Mouse (Mus musculus): ENCODE data around the gene Maco1. TPM values are rescaled to one million over a fixed set of nuclear protein-coding genes. Genes with fewer than 3 reads are reported as not detected.
"Not testable (repeated sequence)": the region's sequence is repeated elsewhere in the genome, so short reads cannot be mapped to it uniquely, and the experiment has no call there.

Gene Maco1
- polyA plus RNA-seq, 1 experiment from 2014 or later = 46.1 TPM

GRCm38 (mm10) chr4:134840231-134840630 lies 12.9 kb downstream of the Maco1 start:
- 86% methylated on average over 1 of the region's 1 CpGs for WGBS

GRCm38 (mm10) chr4:134838706-134839105 lies 14.4 kb downstream of the Maco1 start:
- H3K4me1 ChIP-seq (ENCODE audit: control insufficient read depth, insufficient read depth, low read length); H3K27me3 ChIP-seq (ENCODE audit: control insufficient read depth, insufficient read depth, low read length); H3K36me3 ChIP-seq (ENCODE audit: control insufficient read depth, insufficient read depth, low read length); H3K9ac ChIP-seq (replicated peaks; ENCODE audit: low read depth, low read length); H3K27ac ChIP-seq (ENCODE audit: low read length); H3K4me3 ChIP-seq (ENCODE audit: low read depth, low read length); ATAC-seq (ENCODE audit: insufficient number of reproducible peaks, insufficient read depth, low FRiP score, low read depth); H3K4me2 ChIP-seq (replicated peaks; ENCODE audit: low read depth, low read length); H3K9me3 ChIP-seq (ENCODE audit: control insufficient read depth, low read depth, low read length): not testable (repeated sequence)
- 80% methylated on average over 3 of the region's 3 CpGs for WGBS

More at GRCm38 (mm10) chr4:134840231-134840630, 12.9 kb downstream of the Maco1 start:
- Histone ChIP-seq H3K36me3 (ENCODE audit: control insufficient read depth, insufficient read depth, low read length) (0 out of 2 replicates have a peak, but pooled peaks cover 4% of the 10 kb centered on the region), H3K27ac (ENCODE audit: low read length) (no peak overlapping the region), H3K9ac (replicated peaks; ENCODE audit: low read depth, low read length) (no peak overlapping the region), H3K4me3 (ENCODE audit: low read depth, low read length) (no peak overlapping the region), H3K4me1 (ENCODE audit: control insufficient read depth, insufficient read depth, low read length) (no peaks in the 10 kb centered on the region), H3K27me3 (ENCODE audit: control insufficient read depth, insufficient read depth, low read length) (no peaks in the 10 kb centered on the region), H3K4me2 (replicated peaks; ENCODE audit: low read depth, low read length) (no peak overlapping the region), H3K9me3 (ENCODE audit: control insufficient read depth, low read depth, low read length) (no peaks in the 10 kb centered on the region)
- no peak for ATAC-seq (ENCODE audit: insufficient number of reproducible peaks, insufficient read depth, low FRiP score, low read depth)

GRCm38 (mm10) chr4:134838221-134838620 lies 14.9 kb downstream of the Maco1 start:
- H3K9me3 ChIP-seq (ENCODE audit: control insufficient read depth, low read depth, low read length) = no peaks in the 10 kb centered on the region
- 42% methylated on average over 1 of the region's 1 CpGs for WGBS

GRCm38 (mm10) chr4:134835486-134835885 lies 17.7 kb downstream of the Maco1 start:
- Histone ChIP-seq H3K4me1 (ENCODE audit: control insufficient read depth, insufficient read depth, low read length) (no peaks in the 10 kb centered on the region), H3K9me3 (ENCODE audit: control insufficient read depth, low read depth, low read length) (no peaks in the 10 kb centered on the region), H3K9ac (replicated peaks; ENCODE audit: low read depth, low read length) (no peak overlapping the region), H3K36me3 (ENCODE audit: control insufficient read depth, insufficient read depth, low read length) (peaks cover 14% of the 10 kb centered on the region), H3K27me3 (ENCODE audit: control insufficient read depth, insufficient read depth, low read length) (no peaks in the 10 kb centered on the region), H3K27ac (ENCODE audit: low read length) (no peak overlapping the region), H3K4me3 (ENCODE audit: low read depth, low read length) (no peak overlapping the region), H3K4me2 (replicated peaks; ENCODE audit: low read depth, low read length) (no peak overlapping the region)
- ATAC-seq (ENCODE audit: insufficient number of reproducible peaks, insufficient read depth, low FRiP score, low read depth) = no peak
- 82% methylated on average over 4 of the region's 4 CpGs for WGBS

More at GRCm38 (mm10) chr4:134838221-134838620, 14.9 kb downstream of the Maco1 start:
- H3K4me1 ChIP-seq (ENCODE audit: control insufficient read depth, insufficient read depth, low read length) = no peaks in the 10 kb centered on the region
- H3K9ac ChIP-seq (replicated peaks; ENCODE audit: low read depth, low read length) = no peak overlapping the region
- H3K4me2 ChIP-seq (replicated peaks; ENCODE audit: low read depth, low read length) = no peak overlapping the region
- 0 out of 2 replicates have a peak, but pooled peaks cover 4% of the 10 kb centered on the region for H3K36me3 ChIP-seq (ENCODE audit: control insufficient read depth, insufficient read depth, low read length)
- H3K27ac ChIP-seq (ENCODE audit: low read length) = no peak overlapping the region
- no peaks in the 10 kb centered on the region for H3K27me3 ChIP-seq (ENCODE audit: control insufficient read depth, insufficient read depth, low read length)
- no peak for ATAC-seq (ENCODE audit: insufficient number of reproducible peaks, insufficient read depth, low FRiP score, low read depth)
- no peak overlapping the region for H3K4me3 ChIP-seq (ENCODE audit: low read depth, low read length)

- no peak overlapping the region for H3K9ac ChIP-seq (replicated peaks; ENCODE audit: low read depth, low read length)
- ATAC-seq (ENCODE audit: insufficient number of reproducible peaks, insufficient read depth, low FRiP score, low read depth) = no peak
These were observed 21.2 kb downstream of the Maco1 start for GRCm38 (mm10) chr4:134831934-134832333.

GRCm38 (mm10) chr4:134827806-134828205 lies 25.3 kb downstream of the Maco1 start:
- Histone ChIP-seq H3K36me3 (ENCODE audit: control insufficient read depth, insufficient read depth, low read length) (peaks cover 33% of the 10 kb centered on the region), H3K9me3 (ENCODE audit: control insufficient read depth, low read depth, low read length) (no peaks in the 10 kb centered on the region), H3K4me1 (ENCODE audit: control insufficient read depth, insufficient read depth, low read length) (no peaks in the 10 kb centered on the region), H3K4me2 (replicated peaks; ENCODE audit: low read depth, low read length) (no peak overlapping the region), H3K27me3 (ENCODE audit: control insufficient read depth, insufficient read depth, low read length) (no peaks in the 10 kb centered on the region), H3K9ac (replicated peaks; ENCODE audit: low read depth, low read length) (no peak overlapping the region), H3K27ac (ENCODE audit: low read length) (no peak overlapping the region), H3K4me3 (ENCODE audit: low read depth, low read length) (no peak overlapping the region)
- 80% methylated on average over 11 of the region's 11 CpGs for WGBS
- ATAC-seq (ENCODE audit: insufficient number of reproducible peaks, insufficient read depth, low FRiP score, low read depth) = no peak

More at GRCm38 (mm10) chr4:134831934-134832333, 21.2 kb downstream of the Maco1 start:
- no peak overlapping the region for H3K4me3 ChIP-seq (ENCODE audit: low read depth, low read length)
- H3K27me3 ChIP-seq (ENCODE audit: control insufficient read depth, insufficient read depth, low read length) = no peaks in the 10 kb centered on the region
- peaks cover 32% of the 10 kb centered on the region for H3K36me3 ChIP-seq (ENCODE audit: control insufficient read depth, insufficient read depth, low read length)
- H3K9me3 ChIP-seq (ENCODE audit: control insufficient read depth, low read depth, low read length) = no peaks in the 10 kb centered on the region
- H3K4me1 ChIP-seq (ENCODE audit: control insufficient read depth, insufficient read depth, low read length) = no peaks in the 10 kb centered on the region
- no peak overlapping the region for H3K27ac ChIP-seq (ENCODE audit: low read length)
- no peak overlapping the region for H3K4me2 ChIP-seq (replicated peaks; ENCODE audit: low read depth, low read length)
- 85% methylated on average over 3 of the region's 3 CpGs for WGBS

GRCm38 (mm10) chr4:134826348-134826747 lies 26.8 kb downstream of the Maco1 start:
- ATAC-seq (ENCODE audit: insufficient number of reproducible peaks, insufficient read depth, low FRiP score, low read depth) = no peak

GRCm38 (mm10) chr4:134825864-134826263 lies 27.3 kb downstream of the Maco1 start:
- not testable (repeated sequence) for H3K4me3 ChIP-seq (ENCODE audit: low read depth, low read length); H3K4me1 ChIP-seq (ENCODE audit: control insufficient read depth, insufficient read depth, low read length); H3K27me3 ChIP-seq (ENCODE audit: control insufficient read depth, insufficient read depth, low read length); ATAC-seq (ENCODE audit: insufficient number of reproducible peaks, insufficient read depth, low FRiP score, low read depth); H3K4me2 ChIP-seq (replicated peaks; ENCODE audit: low read depth, low read length); H3K27ac ChIP-seq (ENCODE audit: low read length); H3K9ac ChIP-seq (replicated peaks; ENCODE audit: low read depth, low read length); H3K9me3 ChIP-seq (ENCODE audit: control insufficient read depth, low read depth, low read length)
- WGBS = 94% methylated on average over 9 of the region's 11 CpGs
- peaks cover 28% of the 10 kb centered on the region for H3K36me3 ChIP-seq (ENCODE audit: control insufficient read depth, insufficient read depth, low read length)

More at GRCm38 (mm10) chr4:134826348-134826747, 26.8 kb downstream of the Maco1 start:
- Histone ChIP-seq H3K4me3 (ENCODE audit: low read depth, low read length) (no peak overlapping the region), H3K27me3 (ENCODE audit: control insufficient read depth, insufficient read depth, low read length) (no peaks in the 10 kb centered on the region), H3K27ac (ENCODE audit: low read length) (no peak overlapping the region), H3K4me1 (ENCODE audit: control insufficient read depth, insufficient read depth, low read length) (no peaks in the 10 kb centered on the region), H3K9me3 (ENCODE audit: control insufficient read depth, low read depth, low read length) (no peaks in the 10 kb centered on the region), H3K9ac (replicated peaks; ENCODE audit: low read depth, low read length) (no peak overlapping the region), H3K4me2 (replicated peaks; ENCODE audit: low read depth, low read length) (no peak overlapping the region), H3K36me3 (ENCODE audit: control insufficient read depth, insufficient read depth, low read length) (peaks cover 28% of the 10 kb centered on the region)

- WGBS = 53% methylated on average over 2 of the region's 2 CpGs
- H3K36me3 ChIP-seq (ENCODE audit: control insufficient read depth, insufficient read depth, low read length) = peaks cover 18% of the 10 kb centered on the region
- no peak overlapping the region for H3K9ac ChIP-seq (replicated peaks; ENCODE audit: low read depth, low read length)
- no peaks in the 10 kb centered on the region for H3K27me3 ChIP-seq (ENCODE audit: control insufficient read depth, insufficient read depth, low read length)
- H3K27ac ChIP-seq (ENCODE audit: low read length) = no peak overlapping the region; the same call in 1 of the 2 replicates
- H3K9me3 ChIP-seq (ENCODE audit: control insufficient read depth, low read depth, low read length) = no peaks in the 10 kb centered on the region
- H3K4me3 ChIP-seq (ENCODE audit: low read depth, low read length) = no peak overlapping the region
- H3K4me1 ChIP-seq (ENCODE audit: control insufficient read depth, insufficient read depth, low read length) = no peaks in the 10 kb centered on the region
- 0 out of 2 replicates have a peak, but pooled peaks have one; percentile 53 for ATAC-seq (ENCODE audit: insufficient number of reproducible peaks, insufficient read depth, low FRiP score, low read depth)
- H3K4me2 ChIP-seq (replicated peaks; ENCODE audit: low read depth, low read length) = no peak overlapping the region
These were observed 29.6 kb downstream of the Maco1 start for GRCm38 (mm10) chr4:134823560-134823959.

Measured in stomach, embryonic 14.5 days (tissue).